Mouse (Mus musculus): ENCODE data around the gene Mecom.

GRCm38 (mm10) chr3:30548928-30549327 is 1.1 kb upstream of the Mecom start:
- TF ChIP-seq CTCF (IDR thresholded peaks at IDR 0.05; ENCODE audit: low read depth, low read length), result no peak
- TF ChIP-seq POLR2A (IDR thresholded peaks at IDR 0.05; ENCODE audit: borderline replicate concordance, low read depth, low read length), result no peak
